Comparison of ENCODE assay signal across 9 mouse cellular contexts in genomic region chr12:28460951-28461431, GRCm38 (mm10).
DNase-seq lines count a peak whose midpoint lies in the region; ATAC-seq and TF ChIP-seq lines count a peak whose summit lies in the region.
"Had no signal": no experiment of that assay in that cellular context is flagged by ENCODE, and none has a peak within 500 bp of the region (broad histone marks: within the 10 kb centered on the region; RNA-seq: fewer than 3 reads in every experiment).

No protein-coding gene starts in this region.

- peak overlapping the region; percentile 66 for H3K27ac ChIP-seq in embryonic facial prominence, embryonic 10.5 days (replicated peaks)
- peak overlapping the region; percentile 66 for H3K27ac ChIP-seq in hindbrain, embryonic 15.5 days (replicated peaks)
- H3K27ac ChIP-seq in midbrain, embryonic 15.5 days, result peak overlapping the region; percentile 57
- H3K27ac ChIP-seq in thymus, adult 2 months (ENCODE audit: control insufficient read depth, insufficient read depth, low read length), result no peak overlapping the region
- H3K27ac ChIP-seq in cerebellum, adult 2 months (ENCODE audit: insufficient read depth, low read length), result no peak overlapping the region
- H3K27ac ChIP-seq: heart, adult 2 months had no signal

- peaks cover 8% of the 10 kb centered on the region for H3K4me1 ChIP-seq in embryonic facial prominence, embryonic 10.5 days
- H3K4me1 ChIP-seq in hindbrain, embryonic 15.5 days (replicated peaks), result peaks cover 10% of the 10 kb centered on the region
- H3K4me1 ChIP-seq in midbrain, embryonic 15.5 days, result peaks cover 9% of the 10 kb centered on the region; the same call in 1 of the 2 replicates
- no peaks in the 10 kb centered on the region for H3K4me1 ChIP-seq in thymus, adult 2 months (replicated peaks; ENCODE audit: control insufficient read depth, insufficient read depth, low read length)
- H3K4me1 ChIP-seq in cerebellum, adult 2 months (ENCODE audit: control insufficient read depth, insufficient read depth, low read length), result no peaks in the 10 kb centered on the region

- DNase-seq in R1 (ENCODE audit: low read depth, low spot score), result peak; percentile 14
- no peak for DNase-seq in embryonic facial prominence, embryonic 10.5 days (ENCODE audit: low spot score)
- DNase-seq in thymus, adult 2 months, result no peak
- DNase-seq in lung, postnatal 36 days, result no peak
- no peak for DNase-seq in cerebellum, adult 2 months
- DNase-seq in kidney, adult 8-10 months, result no peak
- DNase-seq: heart, adult 2 months had no signal

- peak; percentile 92 for ATAC-seq in hindbrain, embryonic 15.5 days (ENCODE audit: low FRiP score, low read depth)
- ATAC-seq in midbrain, embryonic 15.5 days (replicated peaks), result peak; percentile 89

- H3K4me3 ChIP-seq in embryonic facial prominence, embryonic 10.5 days, result no peak overlapping the region
- H3K4me3 ChIP-seq in hindbrain, embryonic 15.5 days, result no peak overlapping the region
- no peak overlapping the region for H3K4me3 ChIP-seq in midbrain, embryonic 15.5 days
- no peak overlapping the region for H3K4me3 ChIP-seq in thymus, adult 2 months (ENCODE audit: control insufficient read depth, insufficient read depth, low read length)
- no peak overlapping the region for H3K4me3 ChIP-seq in cerebellum, adult 2 months (replicated peaks; ENCODE audit: insufficient read depth, low read depth, low read length)
- H3K4me3 ChIP-seq: heart, adult 2 months had no signal

- H3K9ac ChIP-seq in hindbrain, embryonic 15.5 days, result no peak overlapping the region
- no peak overlapping the region for H3K9ac ChIP-seq in midbrain, embryonic 15.5 days

- H3K9me3 ChIP-seq in embryonic facial prominence, embryonic 10.5 days, result peaks cover 3% of the 10 kb centered on the region; the same call in 1 of the 2 replicates
- H3K9me3 ChIP-seq in hindbrain, embryonic 15.5 days, result no peaks in the 10 kb centered on the region
- no peaks in the 10 kb centered on the region for H3K9me3 ChIP-seq in midbrain, embryonic 15.5 days

- WGBS in embryonic facial prominence, embryonic 10.5 days, result 57% methylated on average over 2 of the region's 2 CpGs
- 17% methylated on average over 2 of the region's 2 CpGs for WGBS in hindbrain, embryonic 15.5 days
- 7% methylated on average over 2 of the region's 2 CpGs for WGBS in midbrain, embryonic 15.5 days
- 85% methylated on average over 2 of the region's 2 CpGs for WGBS in thymus, adult 2 months
- WGBS in cerebellum, adult 2 months, result 3% methylated on average over 2 of the region's 2 CpGs

- no peak for TF ChIP-seq POLR2A in thymus, adult 2 months (IDR thresholded peaks at IDR 0.05; ENCODE audit: control insufficient read depth, extremely low read depth, insufficient read depth, low read length, poor library complexity)
- TF ChIP-seq POLR2A in cerebellum, adult 2 months (IDR thresholded peaks at IDR 0.05; ENCODE audit: borderline replicate concordance, insufficient read depth, low read length), result no peak

- no peaks in the 10 kb centered on the region for H3K27me3 ChIP-seq in embryonic facial prominence, embryonic 10.5 days (replicated peaks; ENCODE audit: low read depth, poor library complexity, severe bottlenecking)
- no peaks in the 10 kb centered on the region for H3K27me3 ChIP-seq in hindbrain, embryonic 15.5 days
- no peaks in the 10 kb centered on the region for H3K27me3 ChIP-seq in midbrain, embryonic 15.5 days (replicated peaks)
- H3K27me3 ChIP-seq in thymus, adult 2 months (ENCODE audit: control insufficient read depth, insufficient read depth, low read length), result no peaks in the 10 kb centered on the region
- no peaks in the 10 kb centered on the region for H3K27me3 ChIP-seq in cerebellum, adult 2 months (ENCODE audit: control insufficient read depth, insufficient read depth, low read length)

- H3K36me3 ChIP-seq in embryonic facial prominence, embryonic 10.5 days (replicated peaks), result no peaks in the 10 kb centered on the region
- H3K36me3 ChIP-seq in hindbrain, embryonic 15.5 days, result no peaks in the 10 kb centered on the region
- no peaks in the 10 kb centered on the region for H3K36me3 ChIP-seq in midbrain, embryonic 15.5 days (replicated peaks)
- H3K36me3 ChIP-seq in thymus, adult 2 months (ENCODE audit: control insufficient read depth, insufficient read depth, low read length), result no peaks in the 10 kb centered on the region

- TF ChIP-seq CTCF in thymus, adult 2 months (IDR thresholded peaks at IDR 0.05; ENCODE audit: borderline replicate concordance, control insufficient read depth, extremely low read depth, insufficient read depth, low read length, poor library complexity), result no peak
- TF ChIP-seq CTCF in cerebellum, adult 2 months (IDR thresholded peaks at IDR 0.05; ENCODE audit: borderline replicate concordance, insufficient read depth, low read depth, low read length), result no peak

- H3K4me2 ChIP-seq in hindbrain, embryonic 15.5 days, result no peak overlapping the region
- H3K4me2 ChIP-seq in midbrain, embryonic 15.5 days, result no peak overlapping the region

Comparison
In these comparisons a context has a peak if more than half of its experiments do, and no peak if none do; other contexts are left out.
1. H3K27ac ChIP-seq: peak in embryonic facial prominence, embryonic 10.5 days (single experiment), hindbrain, embryonic 15.5 days (single experiment) and midbrain, embryonic 15.5 days (single experiment); none in thymus, adult 2 months (single experiment) and cerebellum, adult 2 months (single experiment).